Mouse (Mus musculus): ENCODE results near the gene Agpat4. TPM values are rescaled to one million over a fixed set of nuclear protein-coding genes. Genes with fewer than 3 reads are reported as not detected.

The Agpat4 gene
- total and polyA plus RNA-seq, 2 experiments from 2014 or later, result 9.2 to 13.4 TPM

DNA sequence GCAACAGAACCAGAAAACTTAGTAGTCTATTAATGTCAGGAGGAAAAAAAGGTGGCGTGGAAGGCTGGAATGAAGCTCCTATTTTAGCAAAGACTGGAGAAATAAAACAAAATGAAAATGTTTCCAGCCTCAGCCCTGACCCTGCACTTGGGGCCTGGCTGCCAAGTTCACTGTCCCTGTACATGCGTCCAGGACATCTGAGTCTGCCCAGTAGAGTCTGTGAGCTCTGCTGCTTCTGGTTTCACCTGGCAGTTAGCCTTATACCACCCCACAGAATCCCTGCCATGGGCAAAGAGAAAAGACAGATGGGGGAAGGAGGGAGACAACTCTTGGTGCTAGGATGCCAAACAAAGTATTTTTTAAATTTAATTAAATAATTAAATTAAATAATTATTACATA lies 38.7 kb downstream of the Agpat4 start:
- H3K27me3 ChIP-seq (ENCODE audit: control insufficient read depth, insufficient read depth, low read length), result no peaks in the 10 kb centered on the region
- no peak overlapping the region for H3K4me2 ChIP-seq (ENCODE audit: low read depth, low read length)
- no peak overlapping the region for H3K4me3 ChIP-seq (ENCODE audit: low read depth, low read length)
- H3K9me3 ChIP-seq (replicated peaks; ENCODE audit: control insufficient read depth, low read length), result no peaks in the 10 kb centered on the region
- TF ChIP-seq CTCF (IDR thresholded peaks at IDR 0.05; ENCODE audit: low read depth), result no peak
- TF ChIP-seq EP300 (IDR thresholded peaks at IDR 0.05; ENCODE audit: low read depth), result no peak
- H3K4me1 ChIP-seq (ENCODE audit: control insufficient read depth, insufficient read depth), result no peaks in the 10 kb centered on the region
- WGBS, result 84% methylated on average over 2 of the region's 2 CpGs
- H3K9ac ChIP-seq (replicated peaks; ENCODE audit: low read depth, low read length), result no peak overlapping the region
- H3K36me3 ChIP-seq (replicated peaks; ENCODE audit: control insufficient read depth, insufficient read depth, low read length), result 0 out of 2 replicates have a peak, but pooled peaks cover under 1% of the 10 kb centered on the region
- DNase-seq (ENCODE audit: low spot score), result no peak
- ATAC-seq (ENCODE audit: insufficient read depth, low read depth), result no peak
- no peak overlapping the region for H3K27ac ChIP-seq (ENCODE audit: low read depth)

DNA sequence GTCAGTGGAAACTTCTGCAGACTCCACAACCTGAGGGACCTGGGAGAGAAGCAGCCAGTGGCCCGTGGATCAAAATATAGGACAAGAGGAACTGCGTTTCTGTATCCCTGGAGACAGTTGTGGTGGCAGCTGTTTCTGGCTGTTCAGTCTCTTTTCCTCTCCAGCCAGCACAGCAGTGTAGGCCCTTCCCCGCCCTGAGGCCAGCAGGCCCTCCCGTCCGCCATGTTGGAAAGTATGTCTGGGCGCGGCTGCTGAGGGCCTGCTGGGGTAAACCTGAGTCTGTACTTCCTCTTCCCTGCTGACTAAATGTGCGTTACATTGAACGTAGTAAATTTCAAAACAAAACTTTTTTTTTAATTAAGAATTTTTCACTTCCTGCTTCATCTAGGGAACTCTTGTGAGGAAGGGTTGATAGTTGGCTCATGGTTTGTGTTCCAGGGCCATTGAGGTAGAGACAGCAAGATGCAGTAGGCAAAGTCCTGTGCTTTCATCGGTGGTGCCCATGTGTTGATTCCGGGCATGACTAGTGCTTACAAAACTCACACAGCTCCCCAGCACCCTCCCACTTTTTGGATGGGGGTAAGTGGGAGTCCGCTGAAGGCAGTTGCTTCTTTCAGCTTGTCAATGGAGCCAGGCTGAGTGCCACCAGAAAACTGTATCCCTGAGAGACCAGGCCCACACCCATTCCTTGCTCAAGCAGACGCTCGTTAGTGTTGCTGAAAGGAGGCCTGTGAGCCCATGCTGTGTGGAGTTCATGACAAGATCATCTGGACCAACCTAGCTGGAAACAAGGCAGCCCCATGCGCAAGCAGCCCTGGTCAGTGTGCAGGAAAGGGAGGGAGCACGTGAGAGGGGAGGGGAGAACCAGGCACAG lies 40.9 kb downstream of the Agpat4 start:
- no peak for DNase-seq (ENCODE audit: low spot score)

DNA sequence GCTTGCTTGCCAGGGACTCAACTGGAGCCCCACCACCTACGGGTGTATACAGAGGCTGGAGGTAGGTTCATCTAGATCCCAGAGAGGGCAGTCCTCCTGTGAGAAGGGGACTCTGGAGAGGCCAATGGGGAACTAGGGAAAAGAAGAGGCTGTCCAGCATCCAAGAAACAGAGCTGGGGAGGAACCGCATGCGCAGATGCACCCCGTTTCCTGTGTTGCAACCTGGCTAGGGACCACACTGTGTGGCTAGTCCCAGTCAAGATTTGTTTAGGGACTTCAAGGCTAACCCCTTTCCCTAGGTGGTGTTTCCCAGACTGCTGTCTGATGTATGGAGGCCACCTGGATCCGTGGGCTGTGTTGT lies 41.5 kb downstream of the Agpat4 start:
- H3K4me1 ChIP-seq (ENCODE audit: control insufficient read depth, insufficient read depth), result peaks cover 6% of the 10 kb centered on the region; the same call in 1 of the 2 replicates
- TF ChIP-seq CTCF (IDR thresholded peaks at IDR 0.05; ENCODE audit: low read depth) (no peak), EP300 (IDR thresholded peaks at IDR 0.05; ENCODE audit: low read depth) (no peak)
- H3K4me3 ChIP-seq (ENCODE audit: low read depth, low read length), result no peak overlapping the region
- ATAC-seq (ENCODE audit: insufficient read depth, low read depth) (no peak), DNase-seq (ENCODE audit: low spot score) (no peak)
- H3K4me2 ChIP-seq (ENCODE audit: low read depth, low read length), result no peak overlapping the region
- no peaks in the 10 kb centered on the region for H3K27me3 ChIP-seq (ENCODE audit: control insufficient read depth, insufficient read depth, low read length)
- no peaks in the 10 kb centered on the region for H3K36me3 ChIP-seq (replicated peaks; ENCODE audit: control insufficient read depth, insufficient read depth, low read length)
- H3K9ac ChIP-seq (replicated peaks; ENCODE audit: low read depth, low read length), result no peak overlapping the region
- H3K27ac ChIP-seq (ENCODE audit: low read depth), result no peak overlapping the region
- H3K9me3 ChIP-seq (replicated peaks; ENCODE audit: control insufficient read depth, low read length), result no peaks in the 10 kb centered on the region
- 88% methylated on average over 5 of the region's 5 CpGs for WGBS

More for the DNA sequence above, 40.9 kb downstream of the Agpat4 start:
- no peak overlapping the region for H3K4me3 ChIP-seq (ENCODE audit: low read depth, low read length)
- no peak overlapping the region for H3K27ac ChIP-seq (ENCODE audit: low read depth)
- no peaks in the 10 kb centered on the region for H3K9me3 ChIP-seq (replicated peaks; ENCODE audit: control insufficient read depth, low read length)
- H3K36me3 ChIP-seq (replicated peaks; ENCODE audit: control insufficient read depth, insufficient read depth, low read length), result no peaks in the 10 kb centered on the region
- H3K4me1 ChIP-seq (ENCODE audit: control insufficient read depth, insufficient read depth), result peaks cover 6% of the 10 kb centered on the region; the same call in 1 of the 2 replicates
- TF ChIP-seq EP300 (IDR thresholded peaks at IDR 0.05; ENCODE audit: low read depth), result no peak
- TF ChIP-seq CTCF (IDR thresholded peaks at IDR 0.05; ENCODE audit: low read depth), result no peak
- 86% methylated on average over 16 of the region's 16 CpGs for WGBS
- ATAC-seq (ENCODE audit: insufficient read depth, low read depth), result no peak
- H3K4me2 ChIP-seq (ENCODE audit: low read depth, low read length), result no peak overlapping the region
- H3K9ac ChIP-seq (replicated peaks; ENCODE audit: low read depth, low read length), result no peak overlapping the region
- no peaks in the 10 kb centered on the region for H3K27me3 ChIP-seq (ENCODE audit: control insufficient read depth, insufficient read depth, low read length)

DNA sequence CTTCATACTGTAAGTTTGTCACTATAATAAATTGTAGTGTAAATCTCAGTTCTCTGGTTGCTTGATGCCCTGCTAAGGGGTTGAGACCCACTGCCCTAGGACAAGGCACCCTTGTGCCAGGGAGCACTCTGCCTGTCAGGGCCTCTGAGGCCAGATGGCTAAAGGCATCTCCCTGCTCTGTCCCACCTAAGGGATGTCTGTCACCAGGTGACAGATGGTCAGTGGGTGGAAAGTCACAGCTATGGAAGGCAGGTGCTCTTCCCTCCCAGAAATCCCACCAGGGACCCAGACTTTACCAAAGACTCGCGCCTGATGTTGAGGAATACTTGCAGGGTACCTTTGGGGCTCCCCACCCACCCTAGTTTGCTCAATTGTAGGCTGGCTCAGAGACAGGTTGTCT lies 42.0 kb downstream of the Agpat4 start:
- no peak for TF ChIP-seq EP300 (IDR thresholded peaks at IDR 0.05; ENCODE audit: low read depth)
- TF ChIP-seq CTCF (IDR thresholded peaks at IDR 0.05; ENCODE audit: low read depth), result no peak
- Histone ChIP-seq H3K4me3 (ENCODE audit: low read depth, low read length) (no peak overlapping the region), H3K27ac (ENCODE audit: low read depth) (no peak overlapping the region), H3K36me3 (replicated peaks; ENCODE audit: control insufficient read depth, insufficient read depth, low read length) (no peaks in the 10 kb centered on the region), H3K9me3 (replicated peaks; ENCODE audit: control insufficient read depth, low read length) (no peaks in the 10 kb centered on the region), H3K27me3 (ENCODE audit: control insufficient read depth, insufficient read depth, low read length) (no peaks in the 10 kb centered on the region), H3K4me1 (ENCODE audit: control insufficient read depth, insufficient read depth) (peaks cover 6% of the 10 kb centered on the region; the same call in 1 of the 2 replicates), H3K9ac (replicated peaks; ENCODE audit: low read depth, low read length) (no peak overlapping the region), H3K4me2 (ENCODE audit: low read depth, low read length) (no peak overlapping the region)
- DNase-seq (ENCODE audit: low spot score), result no peak
- WGBS, result 85% methylated on average over 2 of the region's 2 CpGs
- no peak for ATAC-seq (ENCODE audit: insufficient read depth, low read depth)

DNA sequence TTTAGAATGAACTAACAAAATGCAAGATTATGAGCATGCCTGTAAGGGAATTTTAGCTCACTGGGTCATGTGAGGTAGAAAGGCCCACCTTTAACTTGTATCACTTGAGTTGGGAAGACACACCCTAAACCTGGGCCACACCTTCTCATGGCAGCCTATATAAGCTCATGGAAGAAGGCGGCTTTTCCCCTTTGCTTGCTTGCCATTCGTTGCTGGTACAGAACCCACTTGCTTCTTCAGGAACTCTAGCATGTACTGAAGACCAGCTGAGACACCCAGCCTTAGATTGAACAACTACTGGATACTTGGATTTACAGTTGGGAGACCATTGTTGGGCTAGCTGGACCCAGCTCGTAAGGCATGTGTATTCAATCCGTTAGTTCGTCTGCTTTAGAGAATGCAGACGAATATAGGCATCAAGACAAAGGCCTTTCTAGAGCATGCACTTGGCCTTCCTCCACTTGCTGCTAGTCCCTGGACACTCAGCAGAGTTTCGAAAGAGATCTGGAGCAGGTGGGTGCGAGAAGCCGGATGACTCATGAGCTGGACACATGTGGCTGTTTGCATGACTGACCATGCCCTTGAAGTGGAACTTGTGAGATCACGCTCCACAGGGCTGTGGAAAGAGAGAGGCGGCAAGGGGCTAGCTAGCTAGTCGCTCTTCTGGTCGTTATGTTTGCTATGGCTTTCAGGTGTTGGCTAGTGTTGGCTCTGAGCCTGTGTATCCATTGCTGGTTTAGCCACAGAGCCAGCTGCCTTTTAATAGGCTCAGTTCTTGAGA lies 42.7 kb downstream of the Agpat4 start:
- Histone ChIP-seq H3K27me3 (ENCODE audit: control insufficient read depth, insufficient read depth, low read length) (no peaks in the 10 kb centered on the region), H3K9ac (replicated peaks; ENCODE audit: low read depth, low read length) (no peak overlapping the region), H3K36me3 (replicated peaks; ENCODE audit: control insufficient read depth, insufficient read depth, low read length) (no peaks in the 10 kb centered on the region), H3K9me3 (replicated peaks; ENCODE audit: control insufficient read depth, low read length) (no peaks in the 10 kb centered on the region), H3K27ac (ENCODE audit: low read depth) (no peak overlapping the region), H3K4me2 (ENCODE audit: low read depth, low read length) (no peak overlapping the region), H3K4me1 (ENCODE audit: control insufficient read depth, insufficient read depth) (peaks cover 6% of the 10 kb centered on the region; the same call in 1 of the 2 replicates), H3K4me3 (ENCODE audit: low read depth, low read length) (no peak overlapping the region)
- DNase-seq (ENCODE audit: low spot score), result no peak
- no peak for ATAC-seq (ENCODE audit: insufficient read depth, low read depth)
- TF ChIP-seq CTCF (IDR thresholded peaks at IDR 0.05; ENCODE audit: low read depth), result no peak
- no peak for TF ChIP-seq EP300 (IDR thresholded peaks at IDR 0.05; ENCODE audit: low read depth)
- WGBS, result 83% methylated on average over 13 of the region's 13 CpGs

Measured in heart, postnatal 0 days (tissue).